Mouse (Mus musculus) E14TG2a.4 (cell line): ENCODE measurements around the gene Abcg2.

Source experiments
- CTCF ChIP-seq: conservative IDR thresholded peaks from 2 replicates; pipeline ENCODE4 v1.5.1; 2014; ENCODE audit warnings: low read length
- NANOG ChIP-seq: IDR thresholded peaks from 2 replicates; pipeline ENCODE4 v1.6.1; 2014; ENCODE audit warnings: borderline replicate concordance, low read length, mixed read lengths

GRCm38 (mm10) chr6:58660951-58661575, 76.7 kb downstream of the Abcg2 start:
- no peak for TF ChIP-seq NANOG
- TF ChIP-seq CTCF, result no peak
